Mouse (Mus musculus): ENCODE results near the gene Amz2.

The Amz2 gene

GRCm38 (mm10) chr11:109441119-109441518 is 15.4 kb downstream of the Amz2 start:
- TF ChIP-seq GATA4 (IDR thresholded peaks at IDR 0.05; ENCODE audit: insufficient replicate concordance, low read length), result no peak

DNA sequence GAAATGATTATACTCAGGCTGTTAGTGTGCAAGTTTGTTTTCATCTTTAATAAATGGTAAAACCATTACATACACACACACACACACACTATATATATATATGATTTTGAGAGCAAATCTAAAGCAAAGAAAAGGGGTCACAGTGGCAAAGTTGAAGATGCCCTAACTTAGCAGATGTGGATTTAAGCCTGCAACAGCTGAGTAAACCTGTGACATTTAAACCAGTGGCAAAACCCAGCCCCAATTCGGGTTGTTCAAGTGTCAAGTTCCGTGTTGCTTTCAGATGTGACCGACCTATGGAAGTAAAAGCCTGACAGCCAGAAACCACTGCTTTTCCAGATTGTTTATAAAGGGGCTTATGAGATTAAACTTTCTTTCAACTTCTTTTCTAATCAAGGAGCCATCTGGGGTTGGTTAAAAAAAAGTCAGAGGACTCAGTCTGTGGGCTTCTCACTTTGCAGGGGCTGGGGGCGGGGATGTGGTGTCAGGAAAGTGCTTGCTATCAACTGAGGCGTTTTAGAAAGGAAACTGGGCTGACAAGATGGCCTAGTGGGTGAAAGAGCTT is 16.5 kb downstream of the Amz2 start:
- no peak for TF ChIP-seq GATA4 (IDR thresholded peaks at IDR 0.05; ENCODE audit: insufficient replicate concordance, low read length)

GRCm38 (mm10) chr11:109443468-109444263 is 17.9 kb downstream of the Amz2 start:
- TF ChIP-seq GATA4 (IDR thresholded peaks at IDR 0.05; ENCODE audit: insufficient replicate concordance, low read length), result no peak

GRCm38 (mm10) chr11:109444600-109444999 is 18.9 kb downstream of the Amz2 start:
- no peak for TF ChIP-seq GATA4 (IDR thresholded peaks at IDR 0.05; ENCODE audit: insufficient replicate concordance, low read length)

- no peak for TF ChIP-seq GATA4 (IDR thresholded peaks at IDR 0.05; ENCODE audit: insufficient replicate concordance, low read length)
Measured at GRCm38 (mm10) chr11:109445438-109446035, 19.8 kb downstream of the Amz2 start.

GRCm38 (mm10) chr11:109451169-109451568 is 25.4 kb downstream of the Amz2 start:
- TF ChIP-seq GATA4 (IDR thresholded peaks at IDR 0.05; ENCODE audit: insufficient replicate concordance, low read length), result no peak

DNA sequence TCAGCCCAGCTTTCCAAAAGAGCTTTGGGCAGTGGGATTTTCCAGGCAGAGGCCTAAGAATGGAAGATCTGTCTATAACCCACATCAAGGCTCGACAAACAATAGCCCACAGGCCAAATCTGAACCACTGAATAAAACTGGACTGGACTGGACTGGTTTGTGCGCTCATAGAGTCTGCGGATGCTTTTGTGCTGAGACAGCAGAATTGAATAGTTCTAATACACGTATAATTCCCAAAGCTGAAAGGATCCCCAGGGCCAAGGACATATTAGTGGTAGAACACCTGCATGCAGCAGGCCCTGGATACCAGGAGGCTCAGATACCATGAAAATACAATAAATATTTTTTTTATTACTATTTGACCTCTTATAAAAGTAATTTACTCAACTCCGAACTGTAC is 30.5 kb downstream of the Amz2 start:
- TF ChIP-seq GATA4 (IDR thresholded peaks at IDR 0.05; ENCODE audit: insufficient replicate concordance, low read length), result no peak

GRCm38 (mm10) chr11:109458165-109458564 is 32.4 kb downstream of the Amz2 start:
- no peak for TF ChIP-seq GATA4 (IDR thresholded peaks at IDR 0.05; ENCODE audit: insufficient replicate concordance, low read length)

GRCm38 (mm10) chr11:109460586-109460985 is 34.8 kb downstream of the Amz2 start:
- no peak for TF ChIP-seq GATA4 (IDR thresholded peaks at IDR 0.05; ENCODE audit: insufficient replicate concordance, low read length)

DNA sequence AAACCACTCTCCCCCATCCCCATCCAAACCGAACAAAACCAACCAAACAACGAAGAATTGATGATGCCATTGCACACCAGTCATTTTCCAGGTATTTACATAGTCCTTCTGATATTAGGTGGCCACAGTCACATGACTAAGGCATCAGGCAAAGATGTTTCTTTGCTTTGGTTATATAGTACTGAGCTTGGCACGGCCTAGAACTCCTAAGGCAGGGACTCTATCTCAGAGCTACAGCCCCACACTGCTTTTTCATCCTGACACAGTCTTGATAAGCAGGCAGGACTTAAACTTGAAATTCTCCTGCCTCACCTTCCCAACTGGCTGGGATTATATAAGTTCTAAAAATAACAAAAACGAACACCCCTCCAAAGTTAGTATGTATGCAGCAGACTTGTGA is 39.3 kb downstream of the Amz2 start:
- TF ChIP-seq GATA4 (IDR thresholded peaks at IDR 0.05; ENCODE audit: insufficient replicate concordance, low read length), result no peak

DNA sequence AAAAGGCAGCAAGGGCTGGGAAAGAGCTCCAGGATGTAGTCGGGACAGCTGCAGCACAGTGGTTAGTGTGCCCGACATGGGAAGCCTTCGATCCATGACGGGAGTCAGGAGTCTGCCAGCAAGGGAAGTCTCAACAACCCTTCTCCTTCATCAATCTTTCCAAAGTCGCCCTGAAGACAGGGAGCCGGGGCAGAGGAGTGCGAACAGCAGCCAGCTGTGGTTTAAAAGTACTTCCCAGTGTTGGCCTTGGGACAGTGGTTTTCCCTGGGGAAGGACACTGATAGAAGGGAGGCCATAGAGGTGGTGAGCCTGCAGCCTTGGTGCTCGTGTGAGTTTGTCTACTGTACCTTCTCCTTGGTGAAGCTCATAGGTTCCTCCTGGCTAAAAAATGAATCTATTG is 41.2 kb downstream of the Amz2 start:
- no peak for TF ChIP-seq GATA4 (IDR thresholded peaks at IDR 0.05; ENCODE audit: insufficient replicate concordance, low read length)

- TF ChIP-seq GATA4 (IDR thresholded peaks at IDR 0.05; ENCODE audit: insufficient replicate concordance, low read length), result no peak
Measured at GRCm38 (mm10) chr11:109468133-109468532, 42.4 kb downstream of the Amz2 start.

DNA sequence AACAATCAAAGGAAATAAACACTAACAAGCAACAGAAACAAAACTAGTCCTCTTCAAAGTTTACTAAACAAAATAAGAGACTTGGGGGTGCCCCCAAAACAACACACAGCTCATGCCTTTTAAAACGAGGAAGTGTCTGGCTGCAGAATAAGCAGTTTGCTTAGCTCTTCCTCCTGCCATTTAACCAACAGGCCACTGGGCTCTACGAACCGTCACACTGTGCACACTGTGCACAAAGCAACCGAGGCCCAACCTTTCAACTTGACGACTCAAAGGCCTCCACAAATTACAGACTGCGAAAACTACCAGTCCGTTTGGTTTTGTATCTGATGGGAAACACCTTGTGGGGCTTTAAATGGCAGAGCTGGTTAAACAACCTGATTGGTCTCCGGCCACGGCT is 44.4 kb downstream of the Amz2 start:
- TF ChIP-seq GATA4 (IDR thresholded peaks at IDR 0.05; ENCODE audit: insufficient replicate concordance, low read length), result no peak

- TF ChIP-seq GATA4 (IDR thresholded peaks at IDR 0.05; ENCODE audit: insufficient replicate concordance, low read length), result no peak
Measured at GRCm38 (mm10) chr11:109470921-109471861, 45.4 kb downstream of the Amz2 start.

- TF ChIP-seq GATA4 (IDR thresholded peaks at IDR 0.05; ENCODE audit: insufficient replicate concordance, low read length), result no peak
Measured at GRCm38 (mm10) chr11:109472171-109472691, 46.5 kb downstream of the Amz2 start.

Measured in liver, adult (tissue).